Mouse (Mus musculus): ENCODE data around the gene Sgcd.

Gene Sgcd

GRCm38 (mm10) chr11:47018139-47018538 lies 970.6 kb downstream of the Sgcd start:
- in situ Hi-C loops (cut with MboI, MseI): loop anchor here (10.0 kb wide), 1 partner anchor 767 kb away; no protein-coding TSS in a partner anchor

GRCm38 (mm10) chr11:47015683-47016082 lies 973.1 kb downstream of the Sgcd start:
- in situ Hi-C loops (cut with MboI, MseI): loop anchor here (10.0 kb wide), 1 partner anchor 769 kb away; no protein-coding TSS in a partner anchor

- in situ Hi-C loops (cut with MboI, MseI): loop anchor here (10.0 kb wide), 1 partner anchor 771 kb away; no protein-coding TSS in a partner anchor
These were observed 974.5 kb downstream of the Sgcd start for GRCm38 (mm10) chr11:47014278-47014677.

GRCm38 (mm10) chr11:47010166-47010565 lies 978.6 kb downstream of the Sgcd start:
- in situ Hi-C loops (cut with MboI, MseI): loop anchor here (10.0 kb wide), 1 partner anchor 775 kb away; no protein-coding TSS in a partner anchor

- in situ Hi-C loops (cut with MboI, MseI): no loop called here
These were observed 983.4 kb downstream of the Sgcd start for GRCm38 (mm10) chr11:47005301-47005875.

GRCm38 (mm10) chr11:46939311-46939710 lies 1049.5 kb downstream of the Sgcd start:
- in situ Hi-C loops (cut with MboI, MseI): no loop called here

GRCm38 (mm10) chr11:46924946-46925345 lies 1063.8 kb downstream of the Sgcd start:
- in situ Hi-C loops (cut with MboI, MseI): no loop called here

GRCm38 (mm10) chr11:46920244-46920643 lies 1068.5 kb downstream of the Sgcd start:
- in situ Hi-C loops (cut with MboI, MseI): no loop called here

GRCm38 (mm10) chr11:46912656-46913237 lies 1076.0 kb downstream of the Sgcd start:
- in situ Hi-C loops (cut with MboI, MseI): no loop called here

GRCm38 (mm10) chr11:46904281-46904680 lies 1084.5 kb downstream of the Sgcd start:
- in situ Hi-C loops (cut with MboI, MseI): no loop called here

GRCm38 (mm10) chr11:46889093-46889492 lies 1099.7 kb downstream of the Sgcd start:
- in situ Hi-C loops (cut with MboI, MseI): no loop called here

- in situ Hi-C loops (cut with MboI, MseI): no loop called here
These were observed 1106.3 kb downstream of the Sgcd start for GRCm38 (mm10) chr11:46882456-46882855.

GRCm38 (mm10) chr11:46875774-46876173 lies 1113.0 kb downstream of the Sgcd start:
- in situ Hi-C loops (cut with MboI, MseI): no loop called here

GRCm38 (mm10) chr11:46868594-46868993 lies 1120.2 kb downstream of the Sgcd start:
- in situ Hi-C loops (cut with MboI, MseI): no loop called here

- in situ Hi-C loops (cut with MboI, MseI): no loop called here
These were observed 1124.0 kb downstream of the Sgcd start for GRCm38 (mm10) chr11:46864809-46865208.

- in situ Hi-C loops (cut with MboI, MseI): no loop called here
These were observed 1140.4 kb downstream of the Sgcd start for GRCm38 (mm10) chr11:46848221-46848971.

GRCm38 (mm10) chr11:46847827-46848220 lies 1140.9 kb downstream of the Sgcd start:
- in situ Hi-C loops (cut with MboI, MseI): no loop called here

- in situ Hi-C loops (cut with MboI, MseI): no loop called here
These were observed 1142.1 kb downstream of the Sgcd start for GRCm38 (mm10) chr11:46846661-46847060.

All from T-helper 2 cell (primary cell).